Mouse (Mus musculus): ENCODE results near the gene Chst11.

- TF ChIP-seq POLR2A (IDR thresholded peaks at IDR 0.05; ENCODE audit: extremely low read depth, insufficient read depth, low read length) (no peak), CTCF (IDR thresholded peaks at IDR 0.05; ENCODE audit: extremely low read depth, insufficient read depth, low read length) (no peak)
Measured at GRCm38 (mm10) chr10:83080275-83080741, 95.0 kb downstream of the Chst11 start.
